Mouse (Mus musculus) liver, embryonic 11.5 days (tissue): Measurements from ENCODE around the gene Sept8. TPM values are rescaled to one million over a fixed set of nuclear protein-coding genes. Genes with fewer than 3 reads are reported as not detected.
A peak's percentile ranks its signal among the peaks of the same experiment; 100 is the strongest.

Experiments
- ATAC-seq: fragments of 200-750 bp; cut with Nextera tagmentation; replicated peaks from 2 replicates; pipeline ENCODE4 v1.8.0; 2017; ENCODE audit warnings: moderate number of reproducible peaks, mild to moderate bottlenecking, moderate TSS enrichment, moderate library complexity; ENCODE audit not compliant: low FRiP score
- DNase-seq: peaks from one replicate; pipeline ENCODE4 v3.0.0-alpha.2; 2017; ENCODE audit warnings: low spot score
- H3K27ac ChIP-seq: fragments of 300-500 bp; sonication (generic); 2 replicates; pipeline ENCODE4 v1.5.1; 2014; ENCODE audit warnings: mild to moderate bottlenecking, low read depth, low read length, control low read depth
- H3K27me3 ChIP-seq: fragments of 300-500 bp; sonication (generic); replicated peaks from 2 replicates; pipeline ENCODE4 v1.6.1; 2014; ENCODE audit warnings: low read length, mixed read lengths; ENCODE audit not compliant: control insufficient read depth, insufficient read depth
- H3K36me3 ChIP-seq: fragments of 300-500 bp; sonication (generic); 2 replicates; pipeline ENCODE4 v1.6.1; 2014; ENCODE audit warnings: mild to moderate bottlenecking, low read length, moderate library complexity, mixed read lengths; ENCODE audit not compliant: control insufficient read depth, insufficient read depth
- H3K4me1 ChIP-seq: fragments of 300-500 bp; sonication (generic); replicated peaks from 2 replicates; pipeline ENCODE4 v1.6.1; 2014; ENCODE audit warnings: low read length, mixed read lengths; ENCODE audit not compliant: control insufficient read depth, insufficient read depth
- H3K4me2 ChIP-seq: fragments of 300-500 bp; sonication (generic); 2 replicates; pipeline ENCODE4 v1.6.1; 2014; ENCODE audit warnings: mild to moderate bottlenecking, control low read depth, moderate library complexity
- H3K4me3 ChIP-seq: fragments of 300-500 bp; sonication (generic); 2 replicates; pipeline ENCODE4 v1.5.1; 2014; ENCODE audit warnings: low read depth, low read length, control low read depth
- H3K9ac ChIP-seq: fragments of 300-500 bp; sonication (generic); 2 replicates; pipeline ENCODE4 v1.6.1; 2014; ENCODE audit warnings: low read depth, low read length, control low read depth
- H3K9me3 ChIP-seq: fragments of 300-500 bp; sonication (generic); 2 replicates; pipeline ENCODE4 v1.6.1; 2016; ENCODE audit warnings: low read length, inconsistent platforms, mixed read lengths; ENCODE audit not compliant: control insufficient read depth
- WGBS: fragments of 180-500 bp; shearing (Covaris S2); extraction: QIAGEN DNeasy Blood & Tissue Kit; methylation state at CpG from one replicate; pipeline ENCODE4 v1.1.7; 2014; 5-methylcytosine and 5-hydroxymethylcytosine counted together
- polyA plus RNA-seq: library from polyadenylated mRNA; unstranded; fragments of >200 nt; fragmentation: Nextera tagmentation; extraction: Ambion mirVana; gene quantifications from 2 replicates; pipeline ENCODE4 v1.2.1, GENCODE M21; 2014

Gene Sept8
- polyA plus RNA-seq, 1 experiment from 2014 or later = 43.4 TPM

GRCm38 (mm10) chr11:53528397-53529252 lies 9.6 kb downstream of the Sept8 start:
- peaks cover 3% of the 10 kb centered on the region; the same call in 1 of the 2 replicates for H3K36me3 ChIP-seq
- DNase-seq = no peak
- H3K9ac ChIP-seq = no peak overlapping the region
- peaks cover 31% of the 10 kb centered on the region for H3K4me1 ChIP-seq
- H3K27me3 ChIP-seq = no peaks in the 10 kb centered on the region
- H3K4me2 ChIP-seq = no peak overlapping the region
- no peaks in the 10 kb centered on the region for H3K9me3 ChIP-seq
- WGBS = 46% methylated on average over 9 of the region's 9 CpGs
- H3K27ac ChIP-seq = peak overlapping the region; percentile 48
- no peak overlapping the region for H3K4me3 ChIP-seq
- 0 out of 2 replicates have a peak, but pooled peaks have one; percentile 18 for ATAC-seq

- Histone ChIP-seq H3K4me2 (no peak overlapping the region), H3K9me3 (no peaks in the 10 kb centered on the region), H3K4me3 (no peak overlapping the region), H3K9ac (no peak overlapping the region), H3K27ac (no peak overlapping the region), H3K36me3 (peaks cover 4% of the 10 kb centered on the region), H3K27me3 (no peaks in the 10 kb centered on the region), H3K4me1 (peaks cover 31% of the 10 kb centered on the region)
- no peak for DNase-seq
- WGBS = 62% methylated on average over 6 of the region's 6 CpGs
- ATAC-seq = no peak
Observed at GRCm38 (mm10) chr11:53529253-53529557, 10.1 kb downstream of the Sept8 start.

- no peak overlapping the region for H3K9ac ChIP-seq
- no peaks in the 10 kb centered on the region for H3K9me3 ChIP-seq
- H3K4me3 ChIP-seq = no peak overlapping the region
- no peak overlapping the region for H3K27ac ChIP-seq
- H3K4me1 ChIP-seq = peaks cover 31% of the 10 kb centered on the region
- no peak for ATAC-seq
- DNase-seq = no peak
- WGBS = 84% methylated on average over 9 of the region's 9 CpGs
- no peak overlapping the region for H3K4me2 ChIP-seq
- H3K36me3 ChIP-seq = peaks cover 10% of the 10 kb centered on the region
- no peaks in the 10 kb centered on the region for H3K27me3 ChIP-seq
Observed at GRCm38 (mm10) chr11:53530001-53530400, 10.9 kb downstream of the Sept8 start.

GRCm38 (mm10) chr11:53531578-53532230 lies 12.6 kb downstream of the Sept8 start:
- H3K4me3 ChIP-seq = no peak overlapping the region
- H3K36me3 ChIP-seq = peaks cover 24% of the 10 kb centered on the region
- H3K27me3 ChIP-seq = no peaks in the 10 kb centered on the region
- no peak for ATAC-seq
- H3K9ac ChIP-seq = no peak overlapping the region
- no peak for DNase-seq
- 82% methylated on average over 10 of the region's 10 CpGs for WGBS
- no peak overlapping the region for H3K4me2 ChIP-seq
- H3K4me1 ChIP-seq = peaks cover 24% of the 10 kb centered on the region
- no peaks in the 10 kb centered on the region for H3K9me3 ChIP-seq
- H3K27ac ChIP-seq = no peak overlapping the region

GRCm38 (mm10) chr11:53532231-53532620 lies 13.2 kb downstream of the Sept8 start:
- WGBS = 85% methylated on average over 1 of the region's 1 CpGs
- H3K9me3 ChIP-seq = no peaks in the 10 kb centered on the region
- DNase-seq (no peak), ATAC-seq (no peak)
- no peak overlapping the region for H3K4me2 ChIP-seq
- H3K9ac ChIP-seq = no peak overlapping the region
- no peak overlapping the region for H3K4me3 ChIP-seq
- H3K36me3 ChIP-seq = peaks cover 26% of the 10 kb centered on the region
- H3K27me3 ChIP-seq = no peaks in the 10 kb centered on the region
- H3K27ac ChIP-seq = no peak overlapping the region
- H3K4me1 ChIP-seq = peaks cover 20% of the 10 kb centered on the region

GRCm38 (mm10) chr11:53539002-53539491 lies 20.0 kb downstream of the Sept8 start:
- no peak for ATAC-seq
- no peak for DNase-seq
- 81% methylated on average over 15 of the region's 15 CpGs for WGBS

GRCm38 (mm10) chr11:53540394-53540793 lies 21.3 kb downstream of the Sept8 start:
- Histone ChIP-seq H3K27me3 (no peaks in the 10 kb centered on the region), H3K4me1 (no peaks in the 10 kb centered on the region), H3K27ac (no peak overlapping the region), H3K4me2 (no peak overlapping the region), H3K9ac (no peak overlapping the region), H3K36me3 (peaks cover 34% of the 10 kb centered on the region), H3K9me3 (no peaks in the 10 kb centered on the region), H3K4me3 (no peak overlapping the region)
- ATAC-seq = no peak
- no peak for DNase-seq
- 92% methylated on average over 3 of the region's 3 CpGs for WGBS

More at GRCm38 (mm10) chr11:53539002-53539491, 20.0 kb downstream of the Sept8 start:
- H3K9ac ChIP-seq = no peak overlapping the region
- no peak overlapping the region for H3K4me2 ChIP-seq
- H3K4me1 ChIP-seq = no peaks in the 10 kb centered on the region
- no peaks in the 10 kb centered on the region for H3K9me3 ChIP-seq
- peaks cover 43% of the 10 kb centered on the region for H3K36me3 ChIP-seq
- H3K27me3 ChIP-seq = no peaks in the 10 kb centered on the region
- H3K4me3 ChIP-seq = no peak overlapping the region
- H3K27ac ChIP-seq = no peak overlapping the region

- Histone ChIP-seq H3K9ac (no peak overlapping the region), H3K4me1 (peaks cover 2% of the 10 kb centered on the region; the same call in 1 of the 2 replicates), H3K27me3 (no peaks in the 10 kb centered on the region), H3K4me2 (no peak overlapping the region), H3K36me3 (peaks cover 26% of the 10 kb centered on the region), H3K9me3 (no peaks in the 10 kb centered on the region), H3K27ac (no peak overlapping the region), H3K4me3 (no peak overlapping the region)
- 89% methylated on average over 11 of the region's 11 CpGs for WGBS
- no peak for ATAC-seq
- no peak for DNase-seq
Observed at GRCm38 (mm10) chr11:53541222-53541621, 22.2 kb downstream of the Sept8 start.
